8 mouse cellular contexts compared by ENCODE assay signal in the genomic region with DNA sequence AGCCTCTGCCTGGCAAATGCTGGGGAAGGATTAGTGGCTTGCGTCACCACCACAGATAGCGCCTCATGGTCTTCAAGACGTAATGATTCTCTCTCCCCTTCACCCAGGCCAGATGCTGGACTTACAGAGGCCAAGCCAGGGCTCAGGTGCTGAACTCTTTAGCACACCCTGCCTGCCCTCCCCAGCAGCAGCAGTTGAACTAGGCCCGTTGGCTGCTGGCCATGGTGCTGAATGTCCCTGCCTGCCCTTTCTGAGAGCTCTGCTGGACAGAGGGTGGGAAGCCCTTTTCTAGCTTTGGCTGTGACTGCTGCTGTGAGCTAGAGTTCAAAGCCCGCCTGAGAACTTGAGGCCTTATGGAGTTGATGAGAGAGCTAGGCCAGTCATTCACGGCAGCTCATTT.
A peak's percentile ranks its signal among the peaks of the same experiment; 100 is the strongest.
DNase-seq lines count a peak whose midpoint lies in the region; ATAC-seq and TF ChIP-seq lines count a peak whose summit lies in the region.

No protein-coding gene starts in this region.

- DNase-seq in left cerebral cortex, postnatal 4 days: peak; percentile 45
- no peak for DNase-seq in left cerebral cortex, adult 11 months (ENCODE audit: low spot score)
- peak; percentile 64 for DNase-seq in ZHBTc4 (ENCODE audit: low read depth, low spot score)
- DNase-seq in embryonic facial prominence, embryonic 11.5 days (ENCODE audit: low spot score): peak; percentile 88
- peak; percentile 88 for DNase-seq in mesoderm, embryonic 11.5 days (ENCODE audit: low read depth, low spot score)
- no peak for DNase-seq in forebrain, postnatal 0 days

- H3K9ac ChIP-seq in embryonic facial prominence, embryonic 11.5 days (replicated peaks; ENCODE audit: low read length): no peak overlapping the region
- H3K9ac ChIP-seq in kidney, embryonic 16.5 days (replicated peaks; ENCODE audit: low read length): no peak overlapping the region
- no peak overlapping the region for H3K9ac ChIP-seq in forebrain, postnatal 0 days

- no peak for TF ChIP-seq CTCF in forebrain, postnatal 0 days (IDR thresholded peaks at IDR 0.05; ENCODE audit: low read depth)

- H3K4me2 ChIP-seq in embryonic facial prominence, embryonic 11.5 days (ENCODE audit: low read depth, low read length): no peak overlapping the region
- no peak overlapping the region for H3K4me2 ChIP-seq in kidney, embryonic 16.5 days (replicated peaks; ENCODE audit: low read depth, low read length)
- H3K4me2 ChIP-seq in forebrain, postnatal 0 days (ENCODE audit: low read depth): no peak overlapping the region

- intact Hi-C loops in left cerebral cortex, postnatal 4 days (cut with DNase I): no loop called here

- H3K4me1 ChIP-seq in embryonic facial prominence, embryonic 11.5 days (ENCODE audit: control insufficient read depth, insufficient read depth, low read length): no peaks in the 10 kb centered on the region
- no peaks in the 10 kb centered on the region for H3K4me1 ChIP-seq in kidney, embryonic 16.5 days (ENCODE audit: insufficient read depth, low read length)
- no peaks in the 10 kb centered on the region for H3K4me1 ChIP-seq in forebrain, postnatal 0 days (ENCODE audit: insufficient read depth)

- no peaks in the 10 kb centered on the region for H3K27me3 ChIP-seq in embryonic facial prominence, embryonic 11.5 days (ENCODE audit: control insufficient read depth, insufficient read depth, low read length)
- no peaks in the 10 kb centered on the region for H3K27me3 ChIP-seq in kidney, embryonic 16.5 days (ENCODE audit: insufficient read depth, low read length)
- no peaks in the 10 kb centered on the region for H3K27me3 ChIP-seq in forebrain, postnatal 0 days (ENCODE audit: insufficient read depth, low read length)

- 35% methylated on average over 6 of the region's 6 CpGs for WGBS in embryonic facial prominence, embryonic 11.5 days
- WGBS in kidney, embryonic 16.5 days: 28% methylated on average over 6 of the region's 6 CpGs
- 50% methylated on average over 6 of the region's 6 CpGs for WGBS in forebrain, postnatal 0 days

- H3K36me3 ChIP-seq in embryonic facial prominence, embryonic 11.5 days (replicated peaks; ENCODE audit: control insufficient read depth, insufficient read depth, low read depth, low read length): no peaks in the 10 kb centered on the region
- H3K36me3 ChIP-seq in kidney, embryonic 16.5 days (ENCODE audit: insufficient read depth, low read length): no peaks in the 10 kb centered on the region
- 0 out of 2 replicates have a peak, but pooled peaks cover 4% of the 10 kb centered on the region for H3K36me3 ChIP-seq in forebrain, postnatal 0 days (ENCODE audit: insufficient read depth)

- no peak overlapping the region for H3K4me3 ChIP-seq in embryonic facial prominence, embryonic 11.5 days (ENCODE audit: low read depth, low read length)
- H3K4me3 ChIP-seq in kidney, embryonic 16.5 days (ENCODE audit: low read length): no peak overlapping the region
- H3K4me3 ChIP-seq in forebrain, postnatal 0 days (ENCODE audit: low read depth, low read length): no peak overlapping the region

- H3K9me3 ChIP-seq in embryonic facial prominence, embryonic 11.5 days (replicated peaks; ENCODE audit: control insufficient read depth, low read length): no peaks in the 10 kb centered on the region
- H3K9me3 ChIP-seq in kidney, embryonic 16.5 days (ENCODE audit: low read length): no peaks in the 10 kb centered on the region
- no peaks in the 10 kb centered on the region for H3K9me3 ChIP-seq in forebrain, postnatal 0 days (ENCODE audit: low read length)

- no peak overlapping the region for H3K27ac ChIP-seq in embryonic facial prominence, embryonic 11.5 days (replicated peaks; ENCODE audit: low read depth, low read length)
- H3K27ac ChIP-seq in kidney, embryonic 16.5 days (ENCODE audit: low read length): no peak overlapping the region
- no peak overlapping the region for H3K27ac ChIP-seq in forebrain, postnatal 0 days (ENCODE audit: low read depth, low read length)

- ATAC-seq in embryonic facial prominence, embryonic 11.5 days (replicated peaks; ENCODE audit: insufficient number of reproducible peaks, low FRiP score, low TSS enrichment, low read depth): no peak
- ATAC-seq in kidney, embryonic 16.5 days (ENCODE audit: low FRiP score, low TSS enrichment): 0 out of 2 replicates have a peak, but pooled peaks have one; percentile 49
- ATAC-seq in megakaryocyte, adult 5-6 weeks (ENCODE audit: poor library complexity, severe bottlenecking): no peak
- ATAC-seq in forebrain, postnatal 0 days: no peak

Comparison
In these comparisons a context has a peak if more than half of its experiments do, and no peak if none do; other contexts are left out.
1. DNase-seq: peak in left cerebral cortex, postnatal 4 days (single experiment), ZHBTc4 (single experiment), embryonic facial prominence, embryonic 11.5 days (single experiment) and mesoderm, embryonic 11.5 days (single experiment); none in left cerebral cortex, adult 11 months (single experiment) and forebrain, postnatal 0 days (single experiment).